Comparison of ENCODE assay signal across 19 mouse cellular contexts in the genomic region with DNA sequence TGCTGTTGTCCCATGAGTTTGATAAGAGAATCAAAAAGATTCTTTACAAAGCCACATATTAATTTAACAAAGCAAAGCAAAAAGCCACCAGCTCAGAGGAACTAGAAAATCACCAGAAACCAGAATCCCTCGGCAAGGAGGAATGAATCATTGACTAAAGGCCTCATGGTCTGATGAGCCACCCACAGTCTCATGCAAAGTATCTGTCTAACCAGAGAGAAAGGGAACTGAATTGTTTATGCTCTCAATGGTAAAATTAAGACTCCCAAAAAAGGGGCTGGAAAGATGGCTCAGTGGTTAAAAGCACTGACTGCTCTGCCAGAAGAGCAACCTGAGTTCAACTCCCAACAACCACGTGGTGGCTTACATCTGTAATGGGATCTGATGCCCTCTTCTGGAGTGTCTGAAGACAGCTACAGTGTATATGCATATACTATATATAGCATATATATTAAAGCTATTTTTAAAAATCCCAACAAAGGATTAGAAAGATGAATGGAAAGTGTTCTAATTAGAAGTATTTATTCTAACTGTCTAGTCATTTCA.
"Had no signal": no experiment of that assay in that cellular context is flagged by ENCODE, and none has a peak within 500 bp of the region (broad histone marks: within the 10 kb centered on the region; RNA-seq: fewer than 3 reads in every experiment).

No protein-coding gene starts in this region.

- H3K27ac ChIP-seq: kidney, postnatal 0 days; layer of hippocampus, adult 2 months; liver, embryonic 14.5 days; midbrain, embryonic 10.5 days; midbrain, embryonic 13.5 days; neural tube, embryonic 13.5 days; stomach, embryonic 15.5 days had no signal

- H3K9me3 ChIP-seq: megakaryocyte, embryonic 14.5 days; midbrain, embryonic 10.5 days; midbrain, embryonic 13.5 days; neural tube, embryonic 13.5 days; stomach, embryonic 15.5 days had no signal

- H3K36me3 ChIP-seq: midbrain, embryonic 10.5 days; midbrain, embryonic 13.5 days; neural tube, embryonic 13.5 days; stomach, embryonic 15.5 days had no signal

- H3K4me3 ChIP-seq: layer of hippocampus, adult 2 months; megakaryocyte, embryonic 14.5 days; midbrain, embryonic 10.5 days; midbrain, embryonic 13.5 days; myocyte; neural tube, embryonic 13.5 days; stomach, embryonic 15.5 days had no signal

- H3K27me3 ChIP-seq: megakaryocyte, embryonic 14.5 days; midbrain, embryonic 13.5 days; neural tube, embryonic 13.5 days; stomach, embryonic 15.5 days had no signal

- H3K9ac ChIP-seq: liver, embryonic 14.5 days; liver, postnatal 0 days; lung, embryonic 14.5 days; midbrain, embryonic 13.5 days; neural tube, embryonic 13.5 days; stomach, embryonic 15.5 days had no signal

- H3K4me1 ChIP-seq: megakaryocyte, embryonic 14.5 days; midbrain, embryonic 10.5 days; midbrain, embryonic 13.5 days; neural tube, embryonic 13.5 days; stomach, embryonic 15.5 days had no signal

- DNase-seq: kidney, adult 2 months; kidney, postnatal 25 days; layer of hippocampus, adult 9-11 months; liver, postnatal 0 days; lung, embryonic 14.5 days; right cerebral cortex, postnatal 25 days; thymus, postnatal 25 days had no signal

- ATAC-seq: intestine, postnatal 0 days; liver, postnatal 0 days; lung, postnatal 0 days; midbrain, embryonic 13.5 days; midbrain, embryonic 16.5 days had no signal

- H3K4me2 ChIP-seq: lung, embryonic 14.5 days; midbrain, embryonic 13.5 days; neural tube, embryonic 13.5 days; stomach, embryonic 15.5 days had no signal
